Mouse (Mus musculus) frontal cortex, postnatal 10 days (tissue): ENCODE data around the gene Wnt7a.
A peak's percentile ranks its signal among the peaks of the same experiment; 100 is the strongest.

Experiments used
- DNase-seq, 2 experiments: peaks; one replicate each; pipeline ENCODE4 v3.0.0; 2022; ENCODE audit warnings: low spot score in 2 of 2, mixed read lengths in 1 of 2

The Wnt7a gene

GRCm38 (mm10) chr6:91384415-91384814 is 26.7 kb downstream of the Wnt7a start:
- DNase-seq = no peak

- DNase-seq = no peak
These were observed 27.3 kb downstream of the Wnt7a start for GRCm38 (mm10) chr6:91383871-91384270.

GRCm38 (mm10) chr6:91383303-91383702 is 27.9 kb downstream of the Wnt7a start:
- no peak for DNase-seq

- no peak for DNase-seq
These were observed 31.3 kb downstream of the Wnt7a start for GRCm38 (mm10) chr6:91379871-91380270.

- DNase-seq = no peak
These were observed 31.9 kb downstream of the Wnt7a start for GRCm38 (mm10) chr6:91379266-91379665.

GRCm38 (mm10) chr6:91372977-91373376 is 38.2 kb downstream of the Wnt7a start:
- DNase-seq = no peak

- no peak for DNase-seq
These were observed 38.6 kb downstream of the Wnt7a start for GRCm38 (mm10) chr6:91372586-91372971.

GRCm38 (mm10) chr6:91371912-91372585 is 39.1 kb downstream of the Wnt7a start:
- DNase-seq = no peak

- no peak for DNase-seq
These were observed 44.4 kb downstream of the Wnt7a start for GRCm38 (mm10) chr6:91366781-91367180.

- DNase-seq = no peak
These were observed 45.7 kb downstream of the Wnt7a start for GRCm38 (mm10) chr6:91365480-91365879.

GRCm38 (mm10) chr6:91362756-91363155 is 48.4 kb downstream of the Wnt7a start:
- DNase-seq = no peak

- DNase-seq = no peak
These were observed 50.2 kb downstream of the Wnt7a start for GRCm38 (mm10) chr6:91360998-91361397.

- DNase-seq = no peak
These were observed 50.8 kb downstream of the Wnt7a start for GRCm38 (mm10) chr6:91360371-91360690.

- peak in 1 of 2 experiments; percentile 34 for DNase-seq
These were observed 51.3 kb downstream of the Wnt7a start for GRCm38 (mm10) chr6:91359672-91360370.

GRCm38 (mm10) chr6:91358866-91359656 is 52.1 kb downstream of the Wnt7a start:
- DNase-seq = no peak

GRCm38 (mm10) chr6:91358394-91358793 is 52.8 kb downstream of the Wnt7a start:
- no peak for DNase-seq

GRCm38 (mm10) chr6:91357238-91357876 is 53.8 kb downstream of the Wnt7a start:
- no peak for DNase-seq

GRCm38 (mm10) chr6:91349620-91350019 is 61.5 kb downstream of the Wnt7a start:
- DNase-seq = no peak

GRCm38 (mm10) chr6:91347721-91348120 is 63.4 kb downstream of the Wnt7a start:
- peak; percentile 53 to 68 for DNase-seq

- DNase-seq = no peak
These were observed 64.3 kb downstream of the Wnt7a start for GRCm38 (mm10) chr6:91346906-91347156.

- peak; percentile 50 to 53 for DNase-seq
These were observed 64.9 kb downstream of the Wnt7a start for GRCm38 (mm10) chr6:91346071-91346905.

- DNase-seq = no peak
These were observed 66.1 kb downstream of the Wnt7a start for GRCm38 (mm10) chr6:91345091-91345490.
